Mouse (Mus musculus) neural tube, postnatal 0 days (tissue): ENCODE measurements around the gene Metap2. TPM values are rescaled to one million over a fixed set of nuclear protein-coding genes. Genes with fewer than 3 reads are reported as not detected.

Source experiments
- polyA plus RNA-seq: library from polyadenylated mRNA; unstranded; fragments of >200 nt; fragmentation: Nextera tagmentation; extraction: Ambion mirVana; gene quantifications from 2 replicates; pipeline ENCODE4 v1.2.1, GENCODE M21; 2015

Metap2 gene
- 149 and 151 TPM in 2 replicates for polyA plus RNA-seq

DNA sequence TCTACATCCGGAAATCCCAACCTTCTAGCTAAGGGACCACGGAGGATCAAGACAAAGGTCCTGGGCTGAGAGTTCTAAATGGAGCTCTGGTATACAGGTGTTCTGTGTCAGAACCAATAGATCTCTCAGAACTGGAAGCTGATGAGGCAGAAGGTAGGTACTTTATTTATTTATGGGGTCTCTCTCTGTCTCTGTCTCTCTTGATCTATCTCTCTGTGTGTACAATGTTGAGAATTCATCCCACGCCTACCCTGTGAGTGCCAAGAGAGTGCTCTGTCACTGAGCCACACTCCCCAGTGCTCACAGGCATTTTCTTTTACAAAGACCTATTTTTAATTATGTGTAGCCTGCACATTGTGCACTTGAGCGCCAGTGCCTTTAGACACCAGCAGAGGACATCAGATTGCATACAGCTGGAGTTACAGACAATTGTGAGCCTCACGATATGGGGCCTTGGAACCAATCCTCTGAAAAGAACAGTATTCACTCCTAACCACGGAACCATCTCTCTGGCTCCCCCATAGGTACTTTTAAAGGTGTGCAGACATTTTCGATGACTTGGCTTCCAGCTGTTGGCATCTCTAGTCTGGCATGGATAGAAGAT lies at the start of gene Metap2:
TSS of gene Metap2 (minus strand) at position 51 of the 604 bp plus-strand sequence.

GRCm38 (mm10) chr10:93830931-93831729 lies 65.8 kb downstream of the Metap2 start, which contains the start of gene Usp44:
TSS of gene Usp44 (plus strand) at chr10:93831555.

Other genes starting within 250 kb of the Metap2 start
- not detected in 2 replicates for gene Usp44, start 65.5 kb downstream of the Metap2 start, polyA plus RNA-seq
- gene Vezt, start 138.7 kb upstream of the Metap2 start, polyA plus RNA-seq, result 28.0 and 29.6 TPM in 2 replicates
- gene Fgd6, start 138.9 kb upstream of the Metap2 start, polyA plus RNA-seq, result 1.9 and 2.2 TPM in 2 replicates